Mouse (Mus musculus): ENCODE data around the gene Nr2f6. TPM values are rescaled to one million over a fixed set of nuclear protein-coding genes. Genes with fewer than 3 reads are reported as not detected.

The Nr2f6 gene
- polyA plus RNA-seq (2015; fragmentation: Nextera tagmentation; extraction: Ambion mirVana), result 51.9 and 63.0 TPM in 2 replicates

DNA sequence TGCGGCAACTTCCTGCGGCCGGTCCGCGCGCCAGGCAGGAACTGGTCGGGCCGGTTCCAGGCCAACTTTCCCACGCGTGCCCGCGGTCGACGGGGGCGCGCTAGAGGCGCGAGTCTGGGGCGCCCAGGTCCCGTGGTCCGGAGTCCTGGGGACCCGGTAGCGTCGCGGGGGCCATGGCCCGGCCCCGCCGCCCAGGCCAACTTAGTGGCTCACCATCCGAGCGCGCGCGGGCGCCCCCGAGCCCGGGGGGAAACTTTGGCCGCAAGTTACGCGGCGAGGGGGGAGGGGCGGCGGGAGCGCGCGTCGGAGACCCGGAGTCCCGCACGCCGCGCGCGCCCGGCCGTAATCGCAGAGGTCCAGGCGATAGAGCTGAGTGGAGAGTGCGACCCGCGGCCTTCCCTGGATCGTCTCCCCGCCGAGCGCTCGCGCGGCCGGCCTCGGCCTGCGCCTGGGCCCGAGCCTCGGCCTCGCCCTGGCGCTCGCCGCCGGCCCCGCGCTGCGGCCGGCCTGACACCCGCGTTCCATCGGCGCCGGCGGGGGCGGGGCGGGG lies at the start of gene Nr2f6:
TSS of gene Nr2f6 (minus strand) at position 540 of the 550 bp plus-strand sequence.

DNA sequence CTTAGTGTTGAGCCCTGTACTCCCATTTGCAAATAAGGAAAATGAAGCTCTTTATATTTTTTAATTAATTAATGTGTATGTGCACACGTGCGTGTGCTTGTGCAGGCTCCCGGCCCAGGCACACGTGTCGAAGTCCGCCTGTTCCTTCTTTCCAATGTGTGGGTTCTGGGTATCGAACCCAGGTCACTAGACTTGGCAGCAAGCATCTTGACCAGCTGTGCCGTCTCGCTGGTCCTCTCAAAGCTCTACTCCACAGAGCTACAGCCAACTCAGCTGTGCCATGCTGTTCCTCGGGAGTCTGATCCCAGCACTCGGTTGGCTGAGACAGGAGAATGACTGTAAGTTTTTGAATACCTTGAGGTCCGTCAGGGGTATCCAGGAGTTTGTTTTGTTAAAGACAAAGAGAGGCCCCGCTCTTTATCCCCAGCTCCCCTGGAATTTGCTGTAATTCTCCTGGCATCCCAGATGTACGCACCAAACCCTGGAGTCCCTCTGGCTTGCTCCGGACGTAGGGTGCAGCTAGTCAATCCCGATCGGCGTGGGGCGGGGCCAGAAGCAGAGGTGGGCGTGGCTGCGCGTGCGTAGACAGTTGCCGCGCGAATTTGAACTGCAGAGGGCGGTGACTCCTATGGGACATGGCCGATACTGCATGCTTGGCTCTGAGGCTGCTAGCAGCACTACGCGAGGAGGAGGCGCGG lies 23.8 kb upstream of the Nr2f6 start, which contains the start of gene Ankle1:
TSS of gene Ankle1 (plus strand) at position 610 of the 698 bp plus-strand sequence.

DNA sequence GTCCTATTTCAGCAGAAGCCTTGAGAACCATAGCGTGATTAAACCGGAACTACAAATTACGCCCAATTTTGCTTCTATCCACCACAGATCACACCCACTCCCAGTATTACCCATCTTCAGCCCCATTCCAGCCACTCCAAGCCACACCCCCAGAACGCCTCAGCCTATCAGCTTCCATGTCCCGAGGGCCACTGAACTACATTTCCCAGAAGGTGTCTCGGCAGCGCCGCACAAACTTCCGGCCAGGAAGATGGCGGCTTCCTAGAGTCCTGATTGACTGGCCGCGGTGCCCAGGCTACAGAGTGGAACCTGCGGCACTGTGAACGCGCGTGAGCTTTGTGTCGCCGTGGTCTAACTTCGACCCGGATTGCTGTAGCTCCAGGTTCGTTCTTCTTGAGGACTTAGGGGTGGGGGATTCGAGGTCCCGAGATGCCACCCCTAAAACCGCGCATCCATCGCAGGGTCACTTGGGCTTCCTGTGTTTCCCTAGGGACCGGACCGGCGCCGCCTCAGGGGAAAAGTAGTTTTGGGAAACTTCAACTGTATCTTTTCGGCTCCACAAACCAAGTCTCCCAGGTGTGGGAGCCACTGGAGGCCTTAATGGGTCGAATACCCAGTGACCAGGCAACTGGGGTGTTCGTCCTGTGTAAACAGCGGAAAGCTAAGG lies 15.0 kb upstream of the Nr2f6 start, which contains the start of gene Babam1:
TSS of gene Babam1 (plus strand) at position 223 of the 667 bp plus-strand sequence.

DNA sequence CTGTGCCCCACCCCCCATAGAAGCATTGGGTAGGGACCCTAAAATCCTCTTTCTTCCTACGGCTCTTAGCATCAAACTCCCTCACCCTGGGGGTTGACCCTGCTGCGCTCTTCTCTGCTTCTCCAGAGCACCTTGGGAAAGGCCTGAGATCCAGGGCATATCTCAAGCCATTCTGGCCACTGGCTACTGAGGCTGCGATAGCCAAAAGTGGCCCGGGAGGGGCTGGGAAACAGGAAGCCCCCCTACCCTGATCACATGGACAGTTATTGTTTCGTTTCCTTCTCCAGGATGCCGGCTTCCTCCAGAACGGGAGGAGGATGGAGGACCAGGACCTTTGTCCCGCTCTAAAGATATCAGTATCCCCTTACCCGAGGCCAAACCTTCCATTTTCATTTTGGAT lies 13.9 kb upstream of the Nr2f6 start, which contains the start of gene Ushbp1:
TSS of gene Ushbp1 (minus strand) at position 174 of the 400 bp plus-strand sequence.

DNA sequence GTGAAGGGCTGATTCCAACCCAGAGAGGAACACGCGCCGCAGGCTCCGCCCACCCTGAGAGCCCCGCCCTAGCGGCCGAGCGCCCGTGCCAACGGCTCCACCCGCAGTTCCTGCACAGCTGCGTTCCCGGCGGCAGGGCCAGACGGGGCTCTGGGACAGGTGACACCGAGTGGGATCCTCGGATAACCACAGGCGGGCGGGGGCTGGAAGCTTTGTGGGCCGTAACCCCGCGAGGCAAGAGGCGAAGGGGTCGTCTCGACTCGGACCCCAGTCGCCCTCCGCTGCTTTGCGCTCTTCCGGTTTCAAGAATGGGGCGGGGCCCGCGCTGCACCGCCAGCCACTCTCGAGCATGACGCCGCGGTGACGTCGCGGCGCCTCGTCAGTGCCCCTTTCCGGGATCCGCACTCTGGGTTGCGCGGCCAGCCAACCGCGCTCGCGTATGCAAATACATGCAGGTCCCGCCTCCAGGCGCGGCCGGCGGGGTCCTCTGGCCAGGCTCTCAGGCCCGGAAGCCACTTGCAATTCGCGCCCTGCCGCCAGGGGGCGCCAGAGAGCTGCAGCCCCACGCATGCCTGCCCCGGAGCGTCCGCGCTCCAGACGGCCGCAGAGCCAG lies 10.4 kb downstream of the Nr2f6 start, which contains the start of gene Ocel1:
TSS of gene Ocel1 (plus strand) at position 63 of the 613 bp plus-strand sequence.

DNA sequence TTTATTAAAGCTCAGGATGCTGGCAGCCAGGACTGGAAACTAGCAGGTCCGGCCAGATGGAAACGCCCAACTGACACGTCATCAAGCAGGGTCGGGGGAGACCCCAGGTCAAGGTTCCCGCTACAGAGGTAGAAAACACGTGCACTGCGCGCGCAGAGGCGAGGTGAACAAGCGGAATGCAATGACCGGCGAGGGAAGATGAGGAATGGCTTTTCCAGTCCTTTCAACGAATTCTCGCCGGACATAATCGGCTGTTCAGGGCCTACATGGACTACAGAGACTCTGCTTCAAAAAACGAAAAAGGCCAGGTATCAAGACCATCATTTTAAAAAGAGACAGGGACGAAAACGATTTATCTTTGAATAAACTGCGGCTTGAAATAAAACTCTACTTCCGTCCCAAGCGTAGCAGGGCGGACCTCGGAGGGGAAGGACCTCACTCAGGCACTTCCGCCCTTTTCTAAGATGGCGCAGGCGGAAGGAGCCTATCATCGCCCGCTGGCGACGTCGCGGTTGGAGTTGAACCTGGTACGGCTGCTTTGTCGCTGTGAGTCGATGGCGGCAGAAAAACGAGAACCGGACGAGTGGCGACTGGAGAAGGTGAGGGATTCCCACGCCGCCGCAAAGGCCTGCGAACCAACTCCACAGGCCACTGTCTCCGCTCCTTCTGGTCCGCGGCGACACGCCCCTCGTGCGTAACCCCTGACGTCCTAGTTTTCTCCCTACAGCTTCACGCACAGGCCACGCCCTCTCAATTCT lies 14.8 kb downstream of the Nr2f6 start, which contains the start of gene Use1:
TSS of gene Use1 (plus strand) at position 78 of the 758 bp plus-strand sequence.

Other genes starting within 250 kb of the Nr2f6 start
- gene Myo9b, start 109.2 kb downstream of the Nr2f6 start, polyA plus RNA-seq (2015; fragmentation: Nextera tagmentation; extraction: Ambion mirVana), result 6.9 and 8.4 TPM in 2 replicates
- 16.6 and 24.7 TPM in 2 replicates for gene Haus8, start 109.0 kb downstream of the Nr2f6 start, polyA plus RNA-seq (2015; fragmentation: Nextera tagmentation; extraction: Ambion mirVana)
- gene Use1, start 15.1 kb downstream of the Nr2f6 start, polyA plus RNA-seq (2015; fragmentation: Nextera tagmentation; extraction: Ambion mirVana), result 227 and 256 TPM in 2 replicates
- gene Ocel1, start 10.7 kb downstream of the Nr2f6 start, polyA plus RNA-seq (2015; fragmentation: Nextera tagmentation; extraction: Ambion mirVana), result 6.7 and 12.3 TPM in 2 replicates
- 6.3 and 13.0 TPM in 2 replicates for gene Ushbp1, start 13.8 kb upstream of the Nr2f6 start, polyA plus RNA-seq (2015; fragmentation: Nextera tagmentation; extraction: Ambion mirVana)
- gene Babam1, start 14.9 kb upstream of the Nr2f6 start, polyA plus RNA-seq (2015; fragmentation: Nextera tagmentation; extraction: Ambion mirVana), result 78.6 and 106 TPM in 2 replicates
- 5.0 and 7.8 TPM in 2 replicates for gene Ankle1, start 24.1 kb upstream of the Nr2f6 start, polyA plus RNA-seq (2015; fragmentation: Nextera tagmentation; extraction: Ambion mirVana)
- 65.5 and 72.8 TPM in 2 replicates for gene Abhd8, start 81.7 kb upstream of the Nr2f6 start, polyA plus RNA-seq (2015; fragmentation: Nextera tagmentation; extraction: Ambion mirVana)
- gene Mrpl34, start 83.0 kb upstream of the Nr2f6 start, polyA plus RNA-seq (2015; fragmentation: Nextera tagmentation; extraction: Ambion mirVana), result 169 and 185 TPM in 2 replicates
- 75.4 and 78.6 TPM in 2 replicates for gene Dda1, start 87.2 kb upstream of the Nr2f6 start, polyA plus RNA-seq (2015; fragmentation: Nextera tagmentation; extraction: Ambion mirVana)
- 3.3 and 4.4 TPM in 2 replicates for gene Ano8, start 104.0 kb upstream of the Nr2f6 start, polyA plus RNA-seq (2015; fragmentation: Nextera tagmentation; extraction: Ambion mirVana)
- gene Gtpbp3, start 106.1 kb upstream of the Nr2f6 start, polyA plus RNA-seq (2015; fragmentation: Nextera tagmentation; extraction: Ambion mirVana), result 9.8 and 11.8 TPM in 2 replicates
- 65.2 and 131 TPM in 2 replicates for gene Plvap, start 129.8 kb upstream of the Nr2f6 start, polyA plus RNA-seq (2015; fragmentation: Nextera tagmentation; extraction: Ambion mirVana)
- not detected in 2 replicates for gene Ccdc194, start 143.8 kb upstream of the Nr2f6 start, polyA plus RNA-seq (2015; fragmentation: Nextera tagmentation; extraction: Ambion mirVana)
- gene Bst2, start 155.5 kb upstream of the Nr2f6 start, polyA plus RNA-seq (2015; fragmentation: Nextera tagmentation; extraction: Ambion mirVana), result 85.3 and 125 TPM in 2 replicates
- gene Mvb12a, start 161.0 kb upstream of the Nr2f6 start, polyA plus RNA-seq (2015; fragmentation: Nextera tagmentation; extraction: Ambion mirVana), result 141 TPM in 2 replicates
- 7.8 and 15.0 TPM in 2 replicates for gene Tmem221, start 176.9 kb upstream of the Nr2f6 start, polyA plus RNA-seq (2015; fragmentation: Nextera tagmentation; extraction: Ambion mirVana)
- gene Nxnl1, start 184.6 kb upstream of the Nr2f6 start, polyA plus RNA-seq (2015; fragmentation: Nextera tagmentation; extraction: Ambion mirVana), result 0.24 and 0.70 TPM in 2 replicates
- gene Slc27a1, start 186.9 kb upstream of the Nr2f6 start, polyA plus RNA-seq (2015; fragmentation: Nextera tagmentation; extraction: Ambion mirVana), result 38.9 and 85.2 TPM in 2 replicates
- 274 and 329 TPM in 2 replicates for gene Pgls, start 210.2 kb upstream of the Nr2f6 start, polyA plus RNA-seq (2015; fragmentation: Nextera tagmentation; extraction: Ambion mirVana)
- 0.90 and 1.8 TPM in 2 replicates for gene Fam129c, start 215.7 kb upstream of the Nr2f6 start, polyA plus RNA-seq (2015; fragmentation: Nextera tagmentation; extraction: Ambion mirVana)
- gene Colgalt1, start 229.0 kb upstream of the Nr2f6 start, polyA plus RNA-seq (2015; fragmentation: Nextera tagmentation; extraction: Ambion mirVana), result 53.2 and 58.1 TPM in 2 replicates